Mouse (Mus musculus) stomach, embryonic 14.5 days (tissue): ENCODE data around the gene Tex9. TPM values are rescaled to one million over a fixed set of nuclear protein-coding genes. Genes with fewer than 3 reads are reported as not detected.
"Not testable (repeated sequence)": the region's sequence is repeated elsewhere in the genome, so short reads cannot be mapped to it uniquely, and the experiment has no call there.

Source experiments
- ATAC-seq: fragments of 200-750 bp; cut with Nextera tagmentation; 2 replicates; pipeline ENCODE4 v1.8.0; 2017; ENCODE audit warnings: low read depth, moderate TSS enrichment; ENCODE audit not compliant: insufficient number of reproducible peaks, insufficient read depth, low FRiP score
- H3K27ac ChIP-seq: fragments of 300-500 bp; sonication (generic); 2 replicates; pipeline ENCODE4 v1.5.1; 2014; ENCODE audit warnings: mild to moderate bottlenecking, low read length, moderate library complexity, mixed read lengths
- H3K27me3 ChIP-seq: fragments of 300-500 bp; sonication (generic); 2 replicates; pipeline ENCODE4 v1.6.1; 2014; ENCODE audit warnings: low read length, control low read depth, mixed read lengths; ENCODE audit not compliant: control insufficient read depth, insufficient read depth
- H3K36me3 ChIP-seq: fragments of 300-500 bp; sonication (generic); 2 replicates; pipeline ENCODE4 v1.6.1; 2014; ENCODE audit warnings: mild to moderate bottlenecking, control low read depth, low read length, moderate library complexity, mixed read lengths; ENCODE audit not compliant: control insufficient read depth, insufficient read depth
- H3K4me1 ChIP-seq: fragments of 300-500 bp; sonication (generic); 2 replicates; pipeline ENCODE4 v1.6.1; 2014; ENCODE audit warnings: low read length, control low read depth, mixed read lengths; ENCODE audit not compliant: control insufficient read depth, insufficient read depth
- H3K4me2 ChIP-seq: fragments of 300-500 bp; sonication (generic); replicated peaks from 2 replicates; pipeline ENCODE4 v1.6.1; 2014; ENCODE audit warnings: low read depth, low read length, control low read depth
- H3K4me3 ChIP-seq: fragments of 300-500 bp; sonication (generic); 2 replicates; pipeline ENCODE4 v1.5.1; 2014; ENCODE audit warnings: low read depth, low read length, control low read depth
- H3K9ac ChIP-seq: fragments of 300-500 bp; sonication (generic); replicated peaks from 2 replicates; pipeline ENCODE4 v1.6.1; 2014; ENCODE audit warnings: low read depth, mild to moderate bottlenecking, control low read depth, low read length, moderate library complexity, mixed read lengths
- H3K9me3 ChIP-seq: fragments of 300-500 bp; sonication (generic); 2 replicates; pipeline ENCODE4 v1.6.1; 2016; ENCODE audit warnings: low read depth, low read length, control low read depth; ENCODE audit not compliant: control insufficient read depth
- WGBS: fragments of 180-500 bp; shearing (Covaris S2); extraction: QIAGEN DNeasy Blood & Tissue Kit; methylation state at CpG from one replicate; pipeline ENCODE4 v1.1.7; 2014; 5-methylcytosine and 5-hydroxymethylcytosine counted together
- polyA plus RNA-seq: library from polyadenylated mRNA; unstranded; fragments of >200 nt; fragmentation: Nextera tagmentation; extraction: Ambion mirVana; gene quantifications from 2 replicates; pipeline ENCODE4 v1.2.1, GENCODE M21; 2014

Gene Tex9
- polyA plus RNA-seq, 1 experiment from 2014 or later: 36.2 TPM

DNA sequence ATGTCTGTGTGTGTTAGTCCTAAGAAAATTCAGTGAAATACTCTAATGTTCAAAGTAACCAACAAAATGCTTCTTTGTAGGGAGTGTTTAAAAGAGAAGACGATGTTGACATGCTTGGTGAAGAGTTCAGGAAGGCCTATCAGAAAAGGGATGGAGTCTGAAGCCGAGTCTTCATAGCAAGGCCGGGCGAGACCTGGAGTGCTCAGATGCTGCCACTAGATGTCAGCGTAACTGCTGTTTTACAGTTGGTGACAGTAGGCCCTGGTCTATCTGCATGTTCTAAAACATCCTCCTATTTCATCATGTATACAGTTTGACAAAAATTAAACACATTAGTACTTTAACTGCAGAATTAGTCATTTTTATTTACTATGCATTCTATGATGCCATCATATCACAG is 33.8 kb downstream of the Tex9 start:
- H3K4me1 ChIP-seq: no peaks in the 10 kb centered on the region
- H3K4me3 ChIP-seq: no peak overlapping the region
- no peak overlapping the region for H3K4me2 ChIP-seq
- H3K9ac ChIP-seq: no peak overlapping the region
- no peaks in the 10 kb centered on the region for H3K9me3 ChIP-seq
- peaks cover 12% of the 10 kb centered on the region for H3K36me3 ChIP-seq
- no peaks in the 10 kb centered on the region for H3K27me3 ChIP-seq
- H3K27ac ChIP-seq: no peak overlapping the region
- ATAC-seq: no peak
- 16% methylated on average over 5 of the region's 5 CpGs for WGBS

- Histone ChIP-seq H3K9me3 (no peaks in the 10 kb centered on the region), H3K4me3 (no peak overlapping the region), H3K27ac (no peak overlapping the region), H3K36me3 (peaks cover 12% of the 10 kb centered on the region), H3K4me1 (no peaks in the 10 kb centered on the region), H3K9ac (no peak overlapping the region), H3K27me3 (no peaks in the 10 kb centered on the region), H3K4me2 (no peak overlapping the region)
- ATAC-seq: no peak
- 46% methylated on average over 1 of the region's 1 CpGs for WGBS
These were observed 35.6 kb downstream of the Tex9 start for GRCm38 (mm10) chr9:72456374-72456773.

GRCm38 (mm10) chr9:72454281-72454680 is 37.7 kb downstream of the Tex9 start:
- H3K9me3 ChIP-seq, H3K9ac ChIP-seq, H3K27ac ChIP-seq, H3K4me2 ChIP-seq, H3K27me3 ChIP-seq, ATAC-seq, H3K4me3 ChIP-seq, H3K36me3 ChIP-seq, H3K4me1 ChIP-seq: not testable (repeated sequence)

- no peak overlapping the region for H3K4me2 ChIP-seq
- 70% methylated on average over 6 of the region's 6 CpGs for WGBS
- no peaks in the 10 kb centered on the region for H3K9me3 ChIP-seq
- H3K4me1 ChIP-seq: no peaks in the 10 kb centered on the region
- H3K27ac ChIP-seq: no peak overlapping the region
- no peak overlapping the region for H3K4me3 ChIP-seq
- no peaks in the 10 kb centered on the region for H3K27me3 ChIP-seq
- peaks cover 4% of the 10 kb centered on the region for H3K36me3 ChIP-seq
- no peak for ATAC-seq
- no peak overlapping the region for H3K9ac ChIP-seq
These were observed 40.9 kb downstream of the Tex9 start for GRCm38 (mm10) chr9:72451111-72451510.

DNA sequence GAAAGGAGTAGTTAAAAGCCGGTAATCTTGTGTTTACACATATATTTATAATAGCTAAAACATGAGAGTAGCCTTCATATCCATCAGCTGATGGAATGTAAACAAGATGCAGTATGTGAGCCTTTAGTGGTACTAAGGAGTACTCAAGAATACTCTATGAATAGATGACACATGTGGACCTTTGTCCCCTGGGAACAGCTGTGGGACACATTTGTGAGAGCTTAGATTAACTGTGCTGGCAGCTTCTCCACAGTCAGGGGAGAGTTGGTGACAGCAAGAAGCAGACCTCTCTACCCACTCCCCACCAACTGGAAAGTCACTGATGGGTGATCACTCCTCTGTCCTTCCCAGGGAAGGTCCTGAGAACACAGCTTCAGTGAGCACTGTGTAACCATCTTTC is 41.6 kb downstream of the Tex9 start:
- Histone ChIP-seq H3K9ac (no peak overlapping the region), H3K27ac (no peak overlapping the region; the same call in 1 of the 2 replicates), H3K4me2 (no peak overlapping the region), H3K4me3 (no peak overlapping the region), H3K9me3 (no peaks in the 10 kb centered on the region), H3K27me3 (no peaks in the 10 kb centered on the region), H3K4me1 (no peaks in the 10 kb centered on the region), H3K36me3 (peaks cover 4% of the 10 kb centered on the region)
- no peak for ATAC-seq
- WGBS: 59% methylated on average over 1 of the region's 1 CpGs

DNA sequence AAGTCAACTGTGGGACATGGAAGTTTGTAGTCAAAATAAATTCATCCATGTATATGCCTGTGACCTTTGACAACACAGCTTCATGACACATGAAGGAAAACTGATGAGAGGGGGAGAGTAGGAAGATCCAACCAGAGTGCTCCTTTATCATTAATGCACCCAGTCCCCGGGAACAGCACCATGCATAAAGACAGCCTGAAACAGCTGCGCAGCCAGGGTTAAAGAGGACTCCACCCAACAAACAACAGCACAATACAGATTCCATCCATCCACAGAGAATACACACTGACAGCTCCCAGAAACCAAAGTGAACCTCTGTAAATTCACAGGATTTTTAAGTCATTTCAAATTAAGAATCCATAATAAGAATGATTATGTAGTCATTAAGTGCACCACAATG is 42.2 kb downstream of the Tex9 start:
- 65% methylated on average over 2 of the region's 2 CpGs for WGBS
- ATAC-seq: no peak
- no peak overlapping the region for H3K27ac ChIP-seq
- no peaks in the 10 kb centered on the region for H3K4me1 ChIP-seq
- peaks cover 4% of the 10 kb centered on the region for H3K36me3 ChIP-seq
- no peak overlapping the region for H3K9ac ChIP-seq
- peak overlapping the region; percentile 22; the same call in 1 of the 2 replicates for H3K4me2 ChIP-seq
- no peaks in the 10 kb centered on the region for H3K27me3 ChIP-seq
- H3K4me3 ChIP-seq: no peak overlapping the region
- H3K9me3 ChIP-seq: no peaks in the 10 kb centered on the region

GRCm38 (mm10) chr9:72449367-72449766 is 42.6 kb downstream of the Tex9 start:
- H3K4me3 ChIP-seq: no peak overlapping the region
- no peaks in the 10 kb centered on the region for H3K27me3 ChIP-seq
- H3K36me3 ChIP-seq: peaks cover 4% of the 10 kb centered on the region
- H3K9ac ChIP-seq: no peak overlapping the region
- peak overlapping the region; percentile 22; the same call in 1 of the 2 replicates for H3K4me2 ChIP-seq
- no peak for ATAC-seq
- no peak overlapping the region for H3K27ac ChIP-seq
- H3K9me3 ChIP-seq: no peaks in the 10 kb centered on the region
- WGBS: 64% methylated on average over 7 of the region's 7 CpGs
- H3K4me1 ChIP-seq: no peaks in the 10 kb centered on the region

DNA sequence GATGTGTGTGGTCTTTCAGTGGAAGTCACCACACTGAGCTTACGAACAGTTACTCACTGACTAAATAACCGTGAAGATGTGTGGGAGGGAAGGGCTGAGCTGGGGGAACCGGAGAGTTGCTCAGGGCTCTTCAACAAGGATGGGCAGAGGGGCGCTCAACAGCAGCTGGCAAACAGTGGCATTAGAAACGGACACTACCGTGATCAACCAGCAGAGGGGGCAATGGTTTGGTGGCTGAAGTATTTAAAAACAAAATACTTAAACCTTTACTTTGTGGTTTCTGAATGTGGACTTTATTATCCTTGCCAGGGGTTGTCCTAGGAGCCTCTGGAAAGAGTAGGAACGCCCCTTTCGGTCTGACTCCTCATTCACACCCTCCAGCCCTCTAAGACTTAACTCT is 44.0 kb downstream of the Tex9 start:
- no peaks in the 10 kb centered on the region for H3K4me1 ChIP-seq
- no peak for ATAC-seq
- H3K27ac ChIP-seq: no peak overlapping the region
- H3K36me3 ChIP-seq: peaks cover 4% of the 10 kb centered on the region
- H3K4me3 ChIP-seq: no peak overlapping the region
- no peaks in the 10 kb centered on the region for H3K27me3 ChIP-seq
- H3K9me3 ChIP-seq: no peaks in the 10 kb centered on the region
- no peak overlapping the region for H3K9ac ChIP-seq
- H3K4me2 ChIP-seq: no peak overlapping the region
- 58% methylated on average over 8 of the region's 8 CpGs for WGBS

DNA sequence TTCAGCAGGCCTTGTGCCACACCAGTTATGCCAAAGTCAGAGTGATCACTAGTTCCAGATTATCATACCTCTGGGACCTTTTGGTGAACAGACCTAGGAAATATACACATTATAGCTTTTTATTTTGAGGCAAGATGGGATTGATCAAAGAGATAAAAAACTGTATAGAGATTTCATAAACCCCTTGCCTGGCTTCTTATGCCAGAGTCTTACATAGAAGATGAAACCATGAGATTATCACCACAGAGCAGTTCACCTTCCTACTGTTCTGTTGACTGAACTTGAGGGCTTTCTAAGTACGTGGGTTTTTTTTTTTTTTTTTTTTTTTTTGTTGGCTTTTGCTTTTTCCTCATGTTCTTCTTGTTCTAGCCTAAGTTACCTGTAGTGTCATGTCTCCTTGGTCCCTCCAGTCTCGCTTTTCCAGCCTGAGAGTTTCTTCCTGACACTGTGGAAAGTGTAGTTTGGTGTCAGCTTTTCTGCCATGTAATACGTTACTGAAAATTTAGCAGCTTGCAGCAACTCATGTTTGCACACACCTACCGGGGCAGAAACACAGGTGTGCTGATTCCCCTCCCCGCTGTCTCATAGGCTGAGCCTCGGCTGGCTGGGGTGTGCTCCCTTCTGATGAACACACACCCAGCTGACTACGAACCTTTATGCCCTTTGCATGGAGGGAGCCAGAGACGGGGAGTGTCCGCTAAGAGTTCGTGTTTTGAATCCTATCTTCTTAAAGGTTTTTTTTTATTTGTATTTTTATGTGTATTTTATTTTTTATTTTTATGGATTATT is 49.9 kb downstream of the Tex9 start:
- H3K9me3 ChIP-seq: no peaks in the 10 kb centered on the region
- ATAC-seq: no peak
- H3K4me2 ChIP-seq: no peak overlapping the region
- no peak overlapping the region for H3K4me3 ChIP-seq
- no peaks in the 10 kb centered on the region for H3K27me3 ChIP-seq
- H3K4me1 ChIP-seq: peaks cover 10% of the 10 kb centered on the region; the same call in 1 of the 2 replicates
- no peak overlapping the region for H3K9ac ChIP-seq
- H3K27ac ChIP-seq: no peak overlapping the region
- 84% methylated on average over 10 of the region's 10 CpGs for WGBS
- H3K36me3 ChIP-seq: no peaks in the 10 kb centered on the region
